Mouse (Mus musculus): Measurements from ENCODE around the gene Prrx1. TPM values are rescaled to one million over a fixed set of nuclear protein-coding genes. Genes with fewer than 3 reads are reported as not detected.

Gene Prrx1
- polyA plus RNA-seq, 1 experiment, result 4.6 TPM

DNA sequence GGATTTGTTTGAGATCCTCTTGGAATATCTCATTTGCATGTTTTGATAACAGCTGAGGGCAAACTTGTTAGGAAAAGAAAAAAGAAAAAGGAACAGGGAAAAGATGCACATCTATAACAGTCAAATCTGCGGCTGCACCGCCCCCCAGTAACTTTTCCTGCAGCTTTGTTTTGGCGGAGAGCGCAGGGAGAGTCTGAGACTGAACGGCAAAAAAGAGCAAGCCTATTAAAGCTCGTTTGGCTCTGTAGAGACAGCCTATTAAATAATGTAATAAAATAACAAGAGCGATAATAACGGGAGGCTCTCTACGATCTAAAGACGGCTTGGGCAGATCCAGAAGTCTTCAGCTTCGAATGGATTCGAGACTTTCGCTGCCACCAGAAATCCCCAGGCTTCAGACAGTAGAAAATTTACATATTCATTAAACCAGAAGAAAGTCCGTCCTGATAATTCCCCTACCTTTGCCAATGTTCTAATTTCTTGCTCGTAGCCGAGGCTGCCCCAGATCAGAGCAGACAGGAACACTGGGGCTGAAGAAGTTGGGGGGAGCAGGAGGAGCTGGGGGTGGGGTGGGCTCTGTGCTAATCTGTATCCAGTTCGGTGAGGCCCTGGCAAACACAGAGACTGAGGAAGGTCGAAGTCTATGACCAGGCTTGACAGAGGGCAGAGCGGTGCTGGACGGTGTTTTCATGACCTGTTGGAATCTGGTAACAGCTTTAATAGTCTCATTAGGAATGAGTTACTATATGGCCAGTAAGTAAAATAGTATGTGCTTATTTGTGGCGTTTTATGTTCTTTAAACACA, 613 bp upstream of the Prrx1 start:
- TF ChIP-seq POLR2A (IDR thresholded peaks at IDR 0.05; ENCODE audit: extremely low read depth, insufficient read depth, low read length) (no peak), CTCF (IDR thresholded peaks at IDR 0.05; ENCODE audit: extremely low read depth, insufficient read depth, low read length) (no peak)
- Histone ChIP-seq H3K4me3 (ENCODE audit: insufficient read depth, low read length) (0 out of 2 replicates have a peak overlapping the region, but pooled peaks have one; percentile 51), H3K4me1 (ENCODE audit: control insufficient read depth, insufficient read depth, low read length) (no peaks in the 10 kb centered on the region; the same call in 1 of the 2 replicates), H3K27ac (ENCODE audit: insufficient read depth, low read length) (no peak overlapping the region)

DNA sequence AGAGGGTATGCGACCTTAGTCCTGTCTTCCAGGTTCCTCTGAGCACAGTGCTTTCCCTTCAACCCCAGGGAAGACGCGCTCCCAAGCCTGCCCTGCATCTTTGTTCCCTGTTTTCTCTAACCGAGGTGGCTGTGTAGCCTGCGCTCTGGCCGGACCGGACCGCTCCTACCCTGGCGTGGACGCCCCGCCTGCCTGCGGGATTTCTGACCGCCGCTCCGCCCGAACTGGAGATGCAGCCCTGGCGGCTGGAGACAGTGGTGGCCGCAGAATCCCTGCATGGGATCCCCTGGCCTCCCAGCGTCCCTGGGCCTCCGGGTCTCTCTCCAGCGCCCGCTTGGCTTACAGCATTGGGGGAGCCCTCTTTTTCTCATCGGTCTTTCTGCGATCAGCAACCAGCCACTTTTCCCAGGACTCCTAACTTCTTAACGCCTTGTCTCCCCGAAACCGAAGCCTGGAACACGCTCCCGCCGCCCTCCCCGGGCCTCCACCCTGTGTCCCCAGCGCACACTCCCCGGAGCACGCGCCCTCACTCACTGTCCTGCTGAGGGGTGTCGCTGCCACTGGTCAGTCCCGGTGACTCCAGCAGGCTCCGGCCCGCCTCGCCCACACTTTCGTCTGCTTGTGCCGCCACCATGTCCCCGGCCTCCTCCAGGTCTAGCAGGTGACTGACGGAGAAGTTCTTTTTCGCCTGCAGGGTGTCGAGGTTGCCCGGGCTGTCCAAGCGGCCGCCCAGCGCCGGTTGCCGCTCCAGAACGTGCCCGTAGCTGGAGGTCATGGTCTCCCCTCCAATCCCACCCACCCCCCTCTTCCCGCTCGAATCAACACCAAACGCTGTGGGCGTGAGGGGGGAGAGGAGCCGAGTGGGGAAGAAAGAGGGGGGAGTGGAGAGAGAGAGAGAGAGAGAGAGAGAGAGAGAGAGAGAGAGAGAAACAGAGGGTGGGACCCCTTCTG, 1.4 kb downstream of the Prrx1 start:
- H3K4me3 ChIP-seq (ENCODE audit: insufficient read depth, low read length), result peak overlapping the region; percentile 51
- H3K27ac ChIP-seq (ENCODE audit: insufficient read depth, low read length), result peak overlapping the region; percentile 81
- TF ChIP-seq CTCF (IDR thresholded peaks at IDR 0.05; ENCODE audit: extremely low read depth, insufficient read depth, low read length), result no peak
- TF ChIP-seq POLR2A (IDR thresholded peaks at IDR 0.05; ENCODE audit: extremely low read depth, insufficient read depth, low read length), result no peak
- no peaks in the 10 kb centered on the region; the same call in 1 of the 2 replicates for H3K4me1 ChIP-seq (ENCODE audit: control insufficient read depth, insufficient read depth, low read length)

DNA sequence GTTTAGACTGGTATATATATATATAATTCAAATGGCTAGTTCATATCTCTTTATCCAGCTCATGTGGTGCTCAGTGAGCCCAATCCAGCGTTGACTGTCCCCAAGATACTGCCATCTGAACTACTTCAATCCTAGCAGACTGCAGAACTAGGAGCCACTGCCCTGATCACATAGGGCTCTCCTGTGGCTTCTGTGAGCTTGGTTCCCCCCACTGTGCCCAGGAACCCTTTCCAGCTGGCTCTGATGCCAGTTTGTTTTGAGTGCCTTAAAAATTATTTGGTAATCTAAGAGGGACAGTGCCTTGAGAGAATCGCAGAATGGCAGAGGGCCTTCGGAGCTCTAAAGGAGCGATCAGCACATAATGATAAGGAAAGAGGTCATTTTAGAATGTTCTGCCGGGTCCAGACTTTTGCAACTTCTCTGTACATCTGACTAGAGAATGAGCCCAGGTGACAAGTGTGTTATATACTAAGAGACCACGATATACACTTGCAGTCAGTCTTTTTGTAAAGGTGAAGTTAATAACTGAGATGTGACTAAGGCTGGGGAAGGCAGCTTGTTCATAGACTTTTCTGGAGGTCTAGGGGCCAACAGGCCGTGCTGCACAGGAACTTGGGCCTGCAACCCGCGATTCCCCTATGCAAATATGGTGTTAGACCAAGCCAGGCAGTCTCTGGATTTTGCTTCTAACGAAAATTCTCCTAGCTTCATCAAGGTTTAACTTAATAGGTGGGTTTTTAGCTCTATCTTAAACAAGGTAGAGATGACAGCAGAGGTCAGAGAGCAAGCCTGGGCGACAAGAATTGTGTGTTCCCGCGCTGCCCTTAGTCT, 2.3 kb downstream of the Prrx1 start:
- no peak overlapping the region; the same call in 1 of the 2 replicates for H3K27ac ChIP-seq (ENCODE audit: insufficient read depth, low read length)
- TF ChIP-seq CTCF (IDR thresholded peaks at IDR 0.05; ENCODE audit: extremely low read depth, insufficient read depth, low read length) (no peak), POLR2A (IDR thresholded peaks at IDR 0.05; ENCODE audit: extremely low read depth, insufficient read depth, low read length) (no peak)
- peak overlapping the region; percentile 51 for H3K4me3 ChIP-seq (ENCODE audit: insufficient read depth, low read length)

DNA sequence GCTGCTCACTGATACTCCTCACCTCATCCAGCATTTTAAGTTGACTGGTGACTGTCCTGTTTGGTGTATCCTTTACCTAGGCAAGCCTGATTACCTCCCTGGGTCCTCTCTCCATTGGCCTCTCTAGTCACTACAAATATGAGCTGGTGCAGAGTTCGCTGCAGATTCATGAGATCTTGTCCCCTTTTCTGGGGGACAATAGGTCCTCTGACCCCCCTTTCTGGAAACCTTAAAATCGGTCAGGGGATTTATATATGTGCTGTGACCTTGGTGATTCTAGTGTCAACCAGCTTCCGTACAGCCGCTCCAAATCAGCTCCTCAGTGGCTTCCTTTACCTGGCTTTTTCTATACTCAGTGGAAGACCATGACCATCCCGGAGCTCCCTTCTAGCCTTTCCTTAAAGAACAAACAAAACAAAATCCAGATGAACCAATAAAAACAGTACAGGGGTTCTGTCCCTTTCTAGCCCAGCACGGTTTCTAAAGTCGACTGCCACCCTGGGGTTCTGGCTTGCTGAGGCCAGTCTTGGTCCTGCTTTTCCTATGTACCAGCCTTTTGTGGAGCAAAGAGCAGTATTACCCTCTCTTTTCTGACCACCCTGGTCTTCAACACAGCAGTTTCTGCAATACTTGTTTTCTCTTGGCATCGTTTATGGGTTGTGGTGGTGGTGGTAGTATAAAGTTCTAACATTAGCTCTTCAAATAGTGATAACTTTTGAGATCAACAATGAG, 3.3 kb downstream of the Prrx1 start:
- no peak for TF ChIP-seq POLR2A (IDR thresholded peaks at IDR 0.05; ENCODE audit: extremely low read depth, insufficient read depth, low read length)
- no peak for TF ChIP-seq CTCF (IDR thresholded peaks at IDR 0.05; ENCODE audit: extremely low read depth, insufficient read depth, low read length)
- Histone ChIP-seq H3K4me1 (ENCODE audit: control insufficient read depth, insufficient read depth, low read length) (no peaks in the 10 kb centered on the region; the same call in 1 of the 2 replicates), H3K27ac (ENCODE audit: insufficient read depth, low read length) (no peak overlapping the region), H3K4me3 (ENCODE audit: insufficient read depth, low read length) (no peak overlapping the region)

More for the DNA sequence above, 2.3 kb downstream of the Prrx1 start:
- H3K4me1 ChIP-seq (ENCODE audit: control insufficient read depth, insufficient read depth, low read length), result no peaks in the 10 kb centered on the region; the same call in 1 of the 2 replicates

DNA sequence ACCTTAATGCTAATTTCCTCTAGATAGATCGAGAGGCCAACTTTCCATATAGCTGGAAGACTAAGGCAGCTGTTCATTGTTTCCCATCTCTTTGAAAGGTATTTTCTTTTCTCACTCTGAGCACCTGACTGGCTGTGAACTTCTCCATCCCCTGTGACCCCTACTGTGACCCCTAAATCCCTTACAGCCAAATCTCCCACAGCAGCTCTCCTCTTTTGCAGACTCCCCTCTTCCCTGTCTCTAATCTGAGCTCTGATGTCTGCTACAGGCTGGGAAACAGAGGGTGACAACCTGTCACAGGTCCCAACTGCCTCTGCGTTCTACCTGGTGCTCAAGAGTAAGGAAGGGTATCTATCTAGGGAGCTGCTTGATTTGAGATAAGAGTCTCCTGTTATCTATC, 4.0 kb downstream of the Prrx1 start:
- Histone ChIP-seq H3K4me1 (ENCODE audit: control insufficient read depth, insufficient read depth, low read length) (no peaks in the 10 kb centered on the region; the same call in 1 of the 2 replicates), H3K4me3 (ENCODE audit: insufficient read depth, low read length) (no peak overlapping the region), H3K27ac (ENCODE audit: insufficient read depth, low read length) (no peak overlapping the region)
- no peak for TF ChIP-seq POLR2A (IDR thresholded peaks at IDR 0.05; ENCODE audit: extremely low read depth, insufficient read depth, low read length)
- no peak for TF ChIP-seq CTCF (IDR thresholded peaks at IDR 0.05; ENCODE audit: extremely low read depth, insufficient read depth, low read length)

DNA sequence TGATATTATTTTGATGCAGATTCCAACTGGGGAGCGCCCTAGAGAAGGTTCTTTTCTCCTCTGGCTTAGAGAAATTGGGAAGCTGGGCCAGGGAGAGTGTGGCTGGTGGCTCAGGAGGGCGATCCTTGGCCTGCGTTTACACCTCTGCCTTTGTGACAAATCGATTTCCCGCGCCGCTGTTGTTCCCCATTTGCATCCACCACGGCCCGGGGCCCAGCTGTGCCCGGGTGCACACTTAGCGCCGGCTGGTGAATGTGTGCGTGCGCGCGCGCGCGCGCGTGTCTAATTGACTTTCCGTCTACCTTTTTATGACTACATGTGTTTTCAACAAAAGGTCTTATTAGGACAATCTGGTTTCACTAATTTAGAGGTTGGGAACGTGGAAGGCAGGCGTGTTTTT, 4.9 kb downstream of the Prrx1 start:
- Histone ChIP-seq H3K4me3 (ENCODE audit: insufficient read depth, low read length) (no peak overlapping the region), H3K27ac (ENCODE audit: insufficient read depth, low read length) (no peak overlapping the region), H3K4me1 (ENCODE audit: control insufficient read depth, insufficient read depth, low read length) (no peaks in the 10 kb centered on the region)
- TF ChIP-seq POLR2A (IDR thresholded peaks at IDR 0.05; ENCODE audit: extremely low read depth, insufficient read depth, low read length) (no peak), CTCF (IDR thresholded peaks at IDR 0.05; ENCODE audit: extremely low read depth, insufficient read depth, low read length) (no peak)

DNA sequence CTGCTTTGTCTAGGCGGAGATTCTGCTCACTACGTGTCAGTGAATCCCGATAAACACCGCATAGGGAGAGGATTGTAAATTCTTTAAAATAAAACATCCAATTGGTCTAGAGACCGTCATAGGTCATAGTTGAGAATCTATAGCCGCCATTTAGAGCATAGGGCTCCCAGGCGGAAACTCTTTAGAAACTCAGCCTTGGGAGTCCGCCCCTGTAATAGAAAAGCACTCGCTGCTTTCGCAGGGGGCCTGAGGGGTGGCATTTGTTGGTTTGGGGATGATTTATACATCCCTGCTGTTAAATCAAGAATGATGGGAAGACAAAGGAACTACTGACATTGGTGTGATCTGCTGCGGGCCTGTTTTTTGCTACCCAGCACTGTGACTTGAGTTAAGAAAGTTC, 5.8 kb downstream of the Prrx1 start:
- Histone ChIP-seq H3K4me3 (ENCODE audit: insufficient read depth, low read length) (no peak overlapping the region), H3K4me1 (ENCODE audit: control insufficient read depth, insufficient read depth, low read length) (no peaks in the 10 kb centered on the region), H3K27ac (ENCODE audit: insufficient read depth, low read length) (no peak overlapping the region)
- TF ChIP-seq CTCF (IDR thresholded peaks at IDR 0.05; ENCODE audit: extremely low read depth, insufficient read depth, low read length), result no peak
- TF ChIP-seq POLR2A (IDR thresholded peaks at IDR 0.05; ENCODE audit: extremely low read depth, insufficient read depth, low read length), result no peak

DNA sequence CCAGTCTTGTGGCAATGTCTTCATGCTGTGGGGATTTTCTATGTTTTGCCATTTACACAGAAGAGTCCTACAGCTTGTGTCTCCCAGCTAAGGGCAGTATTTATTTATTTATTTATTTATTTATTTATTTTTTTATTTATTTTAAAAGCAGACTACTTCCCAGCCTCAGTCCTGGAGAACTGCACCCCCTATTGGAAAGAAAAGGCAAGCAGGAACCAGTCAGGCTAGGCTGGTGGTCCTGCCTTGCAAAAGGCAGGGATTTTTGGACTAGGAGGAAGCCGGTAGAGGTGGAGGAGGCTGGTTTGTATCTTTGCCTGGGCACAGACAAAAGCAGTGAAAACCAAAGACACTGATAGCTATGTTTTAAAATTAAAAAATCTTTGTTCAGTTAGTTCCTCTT, 7.6 kb downstream of the Prrx1 start:
- Histone ChIP-seq H3K27ac (ENCODE audit: insufficient read depth, low read length) (no peak overlapping the region), H3K4me3 (ENCODE audit: insufficient read depth, low read length) (no peak overlapping the region), H3K4me1 (ENCODE audit: control insufficient read depth, insufficient read depth, low read length) (no peaks in the 10 kb centered on the region)
- TF ChIP-seq CTCF (IDR thresholded peaks at IDR 0.05; ENCODE audit: extremely low read depth, insufficient read depth, low read length), result 0 out of 2 replicates have a peak, but pooled peaks have one; percentile 2
- TF ChIP-seq POLR2A (IDR thresholded peaks at IDR 0.05; ENCODE audit: extremely low read depth, insufficient read depth, low read length), result no peak

All from cortical plate, adult 2 months (tissue).